Mouse (Mus musculus): ENCODE results near the gene Bpgm.
A peak's percentile ranks its signal among the peaks of the same experiment; 100 is the strongest.

The Bpgm gene

GRCm38 (mm10) chr6:34529992-34530391, 54.0 kb downstream of the Bpgm start:
- no peak for DNase-seq (ENCODE audit: low spot score)

DNA sequence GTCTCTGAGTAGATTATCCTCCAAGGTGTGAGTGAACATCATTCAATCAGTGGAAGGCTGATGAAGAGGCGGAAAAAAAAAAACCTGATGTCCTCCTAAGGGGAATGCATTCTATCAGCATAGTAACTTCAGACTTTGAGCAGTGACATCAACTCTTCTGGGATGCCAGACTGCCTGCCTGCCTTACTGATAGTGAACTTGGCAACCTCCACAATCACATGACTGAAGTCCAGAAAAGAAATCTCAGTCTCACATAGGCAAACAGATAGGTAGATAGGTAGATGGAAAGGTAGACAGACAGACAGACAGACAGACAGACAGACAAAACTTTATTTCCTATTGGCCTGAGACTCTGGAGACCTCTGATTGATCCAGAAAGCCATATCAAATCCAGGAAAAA, 57.0 kb downstream of the Bpgm start:
- no peak for DNase-seq (ENCODE audit: low spot score)

- no peak for DNase-seq (ENCODE audit: low spot score)
These were observed 57.9 kb downstream of the Bpgm start for GRCm38 (mm10) chr6:34533896-34534295.

DNA sequence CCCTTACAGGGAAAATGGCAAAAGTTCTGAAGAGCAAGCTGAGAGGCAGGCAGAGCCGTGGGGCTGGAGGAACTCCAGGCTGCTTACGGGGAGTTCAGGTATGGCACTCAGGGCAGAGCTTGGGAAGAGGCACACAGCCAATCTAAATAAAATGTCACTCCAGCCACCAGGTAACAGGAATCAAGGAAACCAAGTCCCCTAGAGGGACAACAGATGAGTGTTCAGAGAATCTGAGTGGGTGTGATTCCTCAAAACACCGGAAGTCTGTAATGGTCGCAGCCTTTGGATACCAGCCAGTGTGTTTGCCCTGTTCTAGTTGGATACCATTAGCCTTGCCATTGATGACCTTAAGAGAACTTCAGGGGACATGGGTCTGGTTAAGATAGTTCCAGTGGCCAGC, 66.9 kb downstream of the Bpgm start:
- DNase-seq (ENCODE audit: low spot score) = no peak

DNA sequence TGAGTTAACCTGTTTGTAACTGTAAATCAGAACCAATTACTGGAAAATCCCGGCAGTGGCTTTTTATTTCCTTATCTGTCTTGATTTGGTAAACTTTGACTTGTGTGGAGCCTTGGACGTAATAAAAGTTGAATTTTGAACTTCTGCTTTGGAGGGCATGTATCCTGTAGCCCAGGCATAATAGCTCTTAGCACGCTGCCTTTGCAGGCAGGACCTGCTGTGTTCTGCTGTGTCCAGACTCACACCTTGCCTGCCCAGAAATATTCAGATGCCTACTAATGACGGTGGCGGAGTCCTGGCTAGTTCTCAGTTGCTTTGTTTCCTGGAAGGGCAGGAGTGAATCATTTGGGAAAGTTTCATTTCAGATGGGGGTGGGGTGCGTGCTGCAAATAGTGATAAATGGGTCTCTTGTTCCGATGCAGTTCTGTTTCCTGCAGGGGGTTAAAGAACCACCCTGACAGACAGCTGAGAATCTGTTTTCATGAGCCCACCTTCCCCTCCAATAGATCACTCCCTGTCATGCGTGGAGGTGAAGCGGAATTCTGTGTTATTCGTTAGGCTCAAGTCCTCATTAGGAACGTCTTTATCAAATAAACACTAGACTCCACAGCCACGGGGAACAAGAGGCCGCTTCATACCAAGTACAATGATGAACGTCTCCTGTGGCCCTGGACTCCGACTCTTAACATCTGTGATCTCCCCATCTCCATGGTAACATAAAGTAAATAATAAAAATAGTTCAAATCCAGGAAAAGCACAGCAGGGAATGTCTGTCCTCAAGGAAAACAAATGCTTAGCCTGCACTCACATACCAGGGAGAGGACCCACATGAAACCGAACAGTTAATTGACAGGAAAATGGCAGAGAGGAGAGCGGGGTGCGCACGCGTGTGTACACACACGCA, 67.5 kb downstream of the Bpgm start:
- no peak for DNase-seq (ENCODE audit: low spot score)

DNA sequence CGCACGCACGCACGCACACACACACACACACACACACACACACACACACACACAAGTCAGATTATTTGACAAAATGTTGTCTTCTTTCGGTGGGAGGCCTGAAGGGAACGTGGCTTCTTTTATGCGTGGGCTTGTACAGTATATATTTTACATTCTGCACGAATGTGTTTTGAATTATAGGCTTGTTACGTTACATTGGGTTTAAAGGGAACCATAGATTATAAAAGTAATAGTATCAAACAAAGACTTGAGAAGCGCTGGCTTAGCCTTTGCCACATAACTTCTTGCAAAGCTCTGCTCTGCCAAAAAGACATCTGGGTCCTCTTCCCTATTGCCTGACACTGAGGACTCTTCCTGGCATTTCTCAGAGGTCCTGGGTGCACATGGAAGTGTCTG, 68.2 kb downstream of the Bpgm start:
- DNase-seq (ENCODE audit: low spot score) = no peak

DNA sequence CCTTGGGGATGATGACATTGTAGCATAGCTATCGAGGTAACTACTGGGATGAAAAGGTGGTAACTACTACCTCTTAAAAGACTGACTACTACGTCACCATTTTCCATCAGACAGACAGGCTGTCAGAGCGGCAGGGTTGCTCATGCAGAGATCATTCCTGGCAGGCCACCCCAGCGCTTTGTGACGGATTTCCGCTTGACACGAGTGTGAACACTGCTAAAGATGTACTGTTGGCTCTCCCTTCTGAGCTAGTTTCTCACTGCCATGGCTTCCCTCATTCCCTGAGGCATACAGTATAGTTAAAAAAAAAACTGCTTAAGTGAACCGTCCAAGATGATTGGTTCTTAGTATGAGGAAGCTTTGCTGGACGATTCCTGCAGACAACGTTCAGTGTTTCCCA, 69.3 kb downstream of the Bpgm start:
- DNase-seq (ENCODE audit: low spot score) = no peak

DNA sequence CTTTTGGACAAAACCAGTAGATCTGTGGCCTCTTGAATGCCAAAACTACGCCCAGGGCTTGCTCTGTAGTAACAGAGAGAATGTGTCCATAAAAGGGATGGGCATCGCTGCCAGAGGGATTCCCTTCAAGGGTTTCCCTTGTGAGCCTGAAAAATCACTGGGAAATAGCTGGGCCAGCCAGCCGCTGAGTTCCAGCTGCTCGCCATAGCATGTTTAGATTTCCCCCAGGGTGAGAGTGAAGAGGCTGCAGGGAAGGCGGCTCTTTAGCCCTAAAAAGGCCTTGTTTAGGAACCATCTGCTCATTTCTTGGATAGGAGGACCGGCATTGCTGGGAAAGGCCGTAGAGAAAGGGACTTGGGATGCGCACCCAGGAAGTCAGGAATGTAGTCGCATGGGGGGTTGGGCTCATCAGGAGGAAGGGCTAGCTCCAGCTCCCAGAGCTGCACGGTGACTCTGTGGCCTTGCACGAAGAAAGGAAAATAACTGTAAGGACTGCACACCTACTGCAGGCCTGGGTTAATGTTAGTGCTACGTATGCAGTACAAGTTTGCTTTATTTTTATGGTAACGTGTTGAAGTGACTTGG, 72.5 kb downstream of the Bpgm start:
- DNase-seq (ENCODE audit: low spot score) = no peak

DNA sequence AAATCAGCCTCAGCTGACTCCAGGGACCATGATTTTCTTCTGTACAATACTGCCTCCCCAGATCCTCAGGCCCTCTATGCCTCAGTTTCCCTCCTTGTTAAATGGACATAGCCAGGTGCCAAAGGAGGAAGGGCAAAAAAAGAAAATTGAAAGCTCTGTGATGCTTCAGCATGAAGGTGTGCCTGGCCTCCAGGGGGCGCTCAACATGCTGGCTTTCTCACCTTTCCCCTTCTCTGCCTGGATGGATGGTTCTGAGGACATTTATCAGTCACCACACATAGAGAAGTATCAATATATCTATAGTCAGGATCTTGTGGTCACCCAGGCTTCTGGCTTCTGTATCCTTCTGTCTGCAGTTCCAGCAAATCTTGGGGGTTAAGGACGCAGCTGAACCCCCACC, 73.0 kb downstream of the Bpgm start:
- DNase-seq (ENCODE audit: low spot score) = peak; percentile 23

DNA sequence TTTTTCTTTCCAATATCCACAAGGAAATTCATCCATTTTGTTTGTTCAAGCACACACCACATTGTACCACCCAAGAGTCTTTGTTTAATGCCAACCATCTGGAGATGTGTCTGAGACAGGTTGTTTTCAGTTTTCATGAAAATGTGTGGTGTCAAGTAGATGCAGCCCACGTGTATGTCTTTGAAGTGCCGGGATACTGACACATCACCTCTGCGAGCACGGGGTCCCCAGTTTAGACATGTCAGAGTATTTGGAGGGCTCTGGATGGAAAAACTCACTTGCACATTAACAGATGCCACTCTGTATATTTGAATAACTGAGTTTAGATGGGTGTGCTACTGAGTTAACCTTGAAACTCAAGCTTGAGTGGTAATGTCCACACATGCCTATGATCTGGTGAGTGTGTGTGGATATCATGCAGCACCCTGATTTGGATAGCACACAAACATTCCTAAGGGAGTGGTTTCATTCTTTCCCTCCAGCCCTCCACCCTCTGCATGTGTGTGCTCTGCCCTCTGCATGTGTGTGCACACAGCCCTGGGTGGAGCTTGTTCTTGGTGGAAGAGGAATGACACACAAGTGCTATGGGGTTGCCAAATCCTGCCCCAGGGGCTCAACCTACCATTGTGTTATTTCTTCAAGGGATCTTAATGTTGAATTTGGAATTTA, 76.6 kb downstream of the Bpgm start:
- no peak for DNase-seq (ENCODE audit: low spot score)

GRCm38 (mm10) chr6:34554291-34554997, 78.4 kb downstream of the Bpgm start:
- DNase-seq (ENCODE audit: low spot score) = no peak
